Mouse (Mus musculus) fibroblast of lung, adult 2 months (primary cell): ENCODE results near the gene Kin.

Source experiments
- DNase-seq: peaks from one replicate; pipeline ENCODE4 v3.0.0-alpha.2; 2011; ENCODE audit warnings: low read depth

Kin gene

DNA sequence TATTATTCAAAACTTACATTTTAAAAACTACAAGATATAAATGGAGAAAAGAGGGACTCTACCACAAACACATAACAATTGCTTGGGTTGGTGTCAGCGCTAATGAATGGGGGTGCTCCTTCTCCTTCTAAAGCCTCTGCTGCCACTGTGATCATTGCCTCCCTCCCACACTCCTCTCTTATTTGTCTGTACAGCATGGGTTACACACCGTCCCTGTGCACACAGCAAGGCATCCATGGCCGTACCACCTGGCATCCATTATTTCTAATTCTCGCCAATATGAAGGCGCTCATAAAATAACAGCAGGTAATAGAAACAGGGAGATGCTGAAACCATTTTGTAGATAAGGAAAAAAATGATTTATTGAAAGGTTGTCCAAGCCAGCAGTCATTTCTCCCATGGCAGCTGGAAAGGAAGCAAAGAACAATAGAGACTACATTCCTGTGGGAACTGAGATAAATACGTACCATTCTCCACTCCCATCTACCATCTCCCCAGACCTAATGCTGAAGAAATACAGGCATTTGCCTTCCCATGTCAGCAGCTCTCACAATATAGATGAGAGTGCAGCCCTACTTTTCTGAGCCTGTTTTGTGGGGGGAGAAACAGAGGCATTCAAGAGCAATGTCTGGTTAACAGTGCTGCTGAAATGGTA, 28.3 kb downstream of the Kin start:
- DNase-seq: no peak

GRCm38 (mm10) chr2:10118751-10119150, 38.4 kb downstream of the Kin start:
- DNase-seq: no peak

DNA sequence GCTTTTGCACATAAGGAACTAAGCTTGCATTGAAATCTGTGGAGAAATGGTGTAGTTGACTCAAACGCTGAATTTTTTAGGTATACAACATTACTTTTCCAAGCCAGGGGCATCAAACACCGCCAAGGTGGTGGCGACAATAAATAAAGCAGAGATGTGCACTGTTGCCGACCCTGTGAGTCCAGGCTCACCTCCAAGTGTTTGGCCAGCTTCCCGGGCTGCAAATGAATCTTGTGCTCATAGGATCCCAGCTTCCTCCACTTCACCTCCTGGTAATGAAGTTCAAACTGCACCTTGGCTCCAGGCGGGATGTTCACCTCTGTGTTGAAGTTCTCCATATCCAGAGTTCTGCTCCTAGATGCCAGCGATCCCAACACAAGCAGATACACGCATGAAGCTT, 38.9 kb downstream of the Kin start:
- DNase-seq: no peak

DNA sequence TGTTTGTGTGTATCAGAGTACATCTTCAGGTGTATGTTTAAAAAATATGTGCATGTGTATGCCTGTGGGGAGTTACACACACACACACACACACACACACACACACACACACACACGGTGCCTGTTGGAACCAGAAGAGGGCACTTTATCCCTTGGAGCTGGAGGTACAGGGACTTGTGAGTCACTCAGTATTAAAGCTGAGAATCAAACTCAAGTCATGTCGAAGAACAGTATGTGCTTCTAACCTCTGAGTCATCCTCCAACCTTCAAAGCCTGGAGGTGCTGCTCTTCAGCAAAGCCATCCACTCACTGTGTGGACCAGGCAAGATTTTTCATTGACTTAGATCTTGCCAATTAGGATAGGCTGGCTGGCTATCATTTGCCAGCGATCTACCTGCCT, 41.4 kb downstream of the Kin start:
- no peak for DNase-seq

- no peak for DNase-seq
Measured at GRCm38 (mm10) chr2:10126122-10126521, 45.7 kb downstream of the Kin start.

GRCm38 (mm10) chr2:10127471-10127870, 47.1 kb downstream of the Kin start:
- DNase-seq: no peak

GRCm38 (mm10) chr2:10128571-10128970, 48.2 kb downstream of the Kin start:
- no peak for DNase-seq

DNA sequence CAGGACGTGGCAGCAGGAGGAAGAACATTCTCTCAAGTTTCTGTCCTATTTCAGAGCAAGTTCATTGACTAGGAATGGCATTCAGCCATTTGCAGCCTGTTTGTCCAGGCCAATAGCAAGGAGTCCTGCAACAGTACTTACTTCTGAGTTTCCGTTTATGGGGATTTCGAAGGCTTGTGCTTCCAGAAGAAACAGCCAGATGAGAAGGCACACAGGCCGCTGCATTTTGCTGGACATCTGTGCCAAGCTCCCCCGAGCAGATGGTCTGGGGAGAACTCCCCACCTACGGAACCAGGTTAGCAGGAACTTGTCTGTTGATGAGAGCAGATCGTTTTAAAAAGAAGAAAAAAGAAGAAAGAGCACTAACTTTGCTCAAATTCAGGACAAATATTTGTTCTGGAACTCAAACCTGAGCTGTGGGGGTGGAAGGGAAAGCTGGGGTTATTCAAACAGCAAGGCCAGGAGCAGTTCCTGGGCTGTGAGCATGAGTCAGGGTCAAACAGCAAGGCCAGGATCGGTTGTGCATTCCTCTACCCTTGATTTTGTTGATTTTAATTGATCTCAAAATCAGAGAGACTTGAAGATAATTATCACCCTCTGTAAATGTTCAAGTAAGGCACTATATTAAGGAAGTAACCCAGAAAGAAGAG, 50.1 kb downstream of the Kin start:
- DNase-seq: peak; percentile 35

DNA sequence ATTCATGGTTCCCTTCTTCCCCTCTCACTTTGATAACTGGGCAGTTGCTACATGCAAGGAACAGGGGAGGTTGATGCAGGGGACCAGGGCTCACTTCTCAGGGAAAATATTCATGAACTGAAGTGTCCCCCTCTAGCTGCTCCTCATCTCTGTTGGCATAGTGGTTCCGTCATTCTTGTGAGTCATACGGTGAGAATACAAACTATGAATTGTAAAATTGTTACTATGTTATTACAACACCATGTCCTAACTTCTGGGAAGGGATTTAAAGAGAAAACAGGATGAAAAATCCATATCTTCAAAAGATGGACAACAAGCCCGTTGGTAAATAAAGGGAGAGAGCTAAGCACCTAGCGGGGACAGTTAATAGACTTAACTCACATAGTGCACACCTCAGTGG, 50.9 kb downstream of the Kin start, which contains the start of gene Itih2:
TSS of gene Itih2 (minus strand) at position 101 of the 400 bp plus-strand sequence.
- DNase-seq: no peak

DNA sequence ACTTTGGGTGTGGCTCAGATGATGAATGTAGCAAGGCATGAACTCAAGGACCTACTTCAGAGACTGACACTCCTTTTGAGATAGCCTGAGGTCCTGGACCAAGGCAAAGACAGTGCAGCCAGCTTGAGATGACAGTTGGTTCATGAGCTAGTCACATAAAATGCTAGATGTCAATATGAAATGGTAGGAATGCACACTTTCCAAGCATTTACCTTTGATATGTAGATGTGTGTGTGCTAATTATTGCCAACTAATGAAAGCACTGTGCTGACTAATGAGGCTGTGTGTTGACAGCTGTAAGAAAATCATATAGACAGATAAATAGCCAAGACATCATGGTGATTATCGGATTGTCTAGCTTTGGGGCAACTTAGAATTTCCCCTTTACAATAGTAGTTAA, 51.7 kb downstream of the Kin start:
- DNase-seq: no peak

DNA sequence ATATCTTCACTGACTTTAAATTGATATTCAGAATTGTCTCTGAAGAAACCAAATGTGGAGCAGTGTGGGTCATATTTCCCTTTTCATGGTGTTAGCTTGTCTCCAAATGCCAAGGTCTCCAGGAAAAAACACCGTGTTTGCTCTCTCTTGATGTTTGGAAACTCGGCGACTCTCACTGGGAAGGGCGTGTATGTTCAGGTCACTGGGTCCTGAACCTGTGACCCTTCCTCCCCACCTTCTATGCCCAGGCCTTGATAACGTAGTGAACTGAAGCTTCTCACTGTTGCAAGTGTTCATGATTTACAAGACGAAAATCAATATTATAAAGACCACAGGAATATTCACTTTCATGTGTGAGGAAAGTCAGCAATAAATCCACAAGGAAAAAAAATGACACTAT, 53.5 kb downstream of the Kin start:
- no peak for DNase-seq

DNA sequence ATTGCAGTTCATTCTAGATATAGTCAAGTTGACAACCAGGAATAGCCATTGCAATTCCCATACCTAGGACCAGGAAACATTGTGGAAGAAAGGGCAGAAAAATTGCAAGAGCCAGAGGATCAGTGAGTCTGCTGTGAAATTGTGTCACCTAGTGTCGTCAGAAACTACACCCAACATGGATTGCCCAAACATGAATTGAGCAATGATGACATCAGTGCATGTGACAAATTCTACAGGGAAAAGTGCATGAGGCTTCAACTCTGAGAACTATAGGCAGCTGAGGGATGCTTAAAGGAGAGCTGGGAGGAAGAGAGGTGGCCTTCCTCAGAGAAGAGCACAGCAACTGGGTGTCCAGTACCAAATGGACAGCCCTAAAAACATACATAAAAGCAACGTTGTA, 56.9 kb downstream of the Kin start:
- DNase-seq: no peak

DNA sequence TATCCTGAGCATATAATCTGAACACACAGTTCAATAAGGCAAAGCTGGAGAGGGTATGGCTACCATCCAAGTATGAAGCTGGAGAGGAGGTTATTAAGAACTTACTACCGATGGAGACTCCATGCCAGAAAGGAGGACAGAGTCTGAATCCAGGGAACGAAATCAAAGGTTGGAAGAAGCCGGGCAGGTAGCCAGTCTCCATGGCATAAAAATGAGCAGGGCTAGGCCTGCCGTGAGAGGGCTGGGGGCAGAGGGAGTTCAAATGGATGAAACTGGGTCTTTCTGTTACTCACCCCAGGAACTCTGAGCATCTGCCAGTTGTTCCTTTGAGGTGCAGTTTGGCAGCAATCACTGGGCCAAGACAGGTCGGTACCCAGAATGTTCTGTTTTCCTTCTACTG, 60.1 kb downstream of the Kin start:
- DNase-seq: no peak
